Mouse (Mus musculus) urinary bladder, postnatal 14 days (tissue): ENCODE measurements at regions not wholly inside any gene's neighbourhood (a gene's known extent, or its start where the extent isn't known, plus 50 kb on each side); places are given as distances from the start of the nearest gene placed in this dataset.

ENCODE experiments used
- DNase-seq: peaks from one replicate; pipeline ENCODE4 v3.0.0; 2021; ENCODE audit warnings: low spot score

DNA sequence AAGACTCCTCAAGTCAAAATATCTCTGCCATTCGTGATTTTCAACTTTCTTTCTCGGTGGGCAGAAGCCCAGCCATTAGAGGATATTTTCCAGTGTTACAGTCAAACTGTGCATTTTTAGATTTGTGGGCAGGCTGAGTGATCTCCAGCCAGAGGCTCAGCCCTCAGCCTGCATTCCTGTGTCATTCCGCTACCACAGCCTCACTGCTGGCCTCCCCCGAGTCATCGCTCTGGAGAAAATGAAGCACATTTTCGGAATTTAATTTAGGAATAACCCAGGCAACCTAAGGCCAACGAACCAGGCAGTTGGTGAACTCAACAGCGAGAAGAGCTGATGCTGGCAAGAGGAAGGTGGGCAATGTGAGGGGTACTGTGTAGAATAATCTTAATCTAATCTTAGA is 80.9 kb upstream of the Nudt7 start:
- no peak for DNase-seq

DNA sequence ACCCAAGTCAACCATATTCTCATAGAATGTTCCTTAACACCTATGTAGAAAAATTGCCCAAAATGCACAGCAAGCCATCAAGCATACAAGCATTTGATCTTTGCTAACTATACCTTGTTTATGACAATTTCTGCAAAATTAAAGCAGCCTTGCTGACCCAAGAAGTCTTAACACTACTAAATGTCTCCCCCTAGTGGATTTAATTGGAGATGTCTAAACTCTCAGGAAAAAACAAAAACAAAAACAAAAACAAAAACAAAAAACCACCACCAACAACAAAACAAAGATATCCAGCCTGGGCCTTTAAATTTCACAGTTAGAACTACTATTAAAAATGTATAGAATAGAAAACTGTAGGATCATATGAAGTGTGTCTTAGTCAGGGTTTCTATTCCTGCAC is 69.8 kb upstream of the Nudt7 start:
- no peak for DNase-seq

- DNase-seq = no peak
Measured at GRCm38 (mm10) chr8:114072330-114072729, 61.0 kb upstream of the Nudt7 start.

DNA sequence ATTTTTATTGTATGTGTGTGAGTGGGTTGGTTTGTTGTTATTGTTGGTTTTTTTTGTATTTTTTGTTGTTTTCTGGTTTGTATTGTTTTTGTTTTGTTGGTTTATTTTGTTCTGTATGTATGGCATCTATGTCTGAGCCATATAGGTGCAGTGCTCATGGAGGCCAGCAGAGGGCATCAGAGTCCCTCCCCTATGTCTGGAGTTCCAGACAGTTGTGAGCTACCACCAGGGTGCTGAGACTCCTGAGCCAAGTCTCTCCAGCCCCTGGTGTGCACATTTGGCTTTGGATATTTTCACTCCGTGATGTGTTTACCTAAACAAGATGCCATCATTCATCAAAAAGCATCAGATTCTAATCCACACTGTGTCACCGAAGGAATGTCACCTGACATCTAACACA is 59.2 kb upstream of the Nudt7 start:
- peak; percentile 3 for DNase-seq

GRCm38 (mm10) chr8:114076701-114077100 is 56.7 kb upstream of the Nudt7 start:
- DNase-seq = no peak

- DNase-seq = peak; percentile 12
Measured at GRCm38 (mm10) chr8:114081049-114081756, 52.2 kb upstream of the Nudt7 start.

DNA sequence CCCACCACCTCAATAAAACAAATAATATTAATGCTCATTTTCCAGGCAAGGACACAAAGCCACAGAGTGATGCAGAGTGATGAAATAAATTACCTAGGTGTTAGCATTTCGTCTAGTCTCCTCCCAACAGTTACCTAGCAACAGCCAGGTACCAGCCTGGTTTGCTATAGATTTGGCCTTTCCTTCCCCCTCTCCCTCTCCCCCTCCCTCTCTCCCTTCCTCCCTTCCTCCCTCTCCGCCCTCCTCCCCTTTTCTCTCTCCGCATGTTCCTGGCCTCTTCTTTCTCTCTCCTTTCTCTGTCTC is 51.6 kb upstream of the Nudt7 start:
- DNase-seq = no peak
